Mouse (Mus musculus): ENCODE results near the gene Eif3b.
"Not testable (repeated sequence)": the region's sequence is repeated elsewhere in the genome, so short reads cannot be mapped to it uniquely, and the experiment has no call there.

DNA sequence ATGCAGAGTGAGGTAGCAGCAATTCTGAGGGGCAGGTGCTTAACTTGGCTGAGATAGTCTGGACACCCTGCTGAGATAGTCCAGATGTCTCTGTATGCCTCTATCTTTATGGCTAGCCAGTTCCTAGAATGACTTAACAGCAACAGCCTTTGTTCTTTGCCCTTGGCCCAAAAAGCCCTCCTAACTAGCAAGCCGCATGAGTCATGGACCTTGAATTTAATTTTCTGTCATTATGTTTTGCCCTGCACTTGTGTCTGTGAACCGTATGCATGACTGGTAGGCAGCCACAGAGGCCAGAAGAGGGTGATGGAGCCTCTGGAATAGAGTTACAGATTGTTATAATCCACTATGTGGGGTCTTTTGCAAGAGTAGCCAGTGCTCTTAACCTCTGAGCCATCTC is 44.0 kb downstream of the Eif3b start:
- TF ChIP-seq POLR2A (IDR thresholded peaks at IDR 0.05; ENCODE audit: insufficient read length, low read depth); E2F4 (IDR thresholded peaks at IDR 0.05; ENCODE audit: insufficient read depth); USF1 (IDR thresholded peaks at IDR 0.05; ENCODE audit: low read depth); POLR2AphosphoS2 (IDR thresholded peaks at IDR 0.05; ENCODE audit: insufficient read length, low read depth); MYOD1 (IDR thresholded peaks at IDR 0.05; ENCODE audit: control insufficient read depth in 1 of 3, insufficient read length in 2 of 3, low read depth in 2 of 3); CEBPB (IDR thresholded peaks at IDR 0.05; ENCODE audit: insufficient read depth, poor library complexity, severe bottlenecking); MYOG (IDR thresholded peaks at IDR 0.05; ENCODE audit: control insufficient read depth in 1 of 3, insufficient read depth in 1 of 3, insufficient read length in 2 of 3, low read depth in 2 of 3); MAX (IDR thresholded peaks at IDR 0.05; ENCODE audit: low read depth); REST (IDR thresholded peaks at IDR 0.05; ENCODE audit: insufficient read depth, insufficient read length): not testable (repeated sequence)

Data from myocyte (in vitro differentiated cells).